8 mouse cellular contexts compared by ENCODE assay signal in the genomic region with DNA sequence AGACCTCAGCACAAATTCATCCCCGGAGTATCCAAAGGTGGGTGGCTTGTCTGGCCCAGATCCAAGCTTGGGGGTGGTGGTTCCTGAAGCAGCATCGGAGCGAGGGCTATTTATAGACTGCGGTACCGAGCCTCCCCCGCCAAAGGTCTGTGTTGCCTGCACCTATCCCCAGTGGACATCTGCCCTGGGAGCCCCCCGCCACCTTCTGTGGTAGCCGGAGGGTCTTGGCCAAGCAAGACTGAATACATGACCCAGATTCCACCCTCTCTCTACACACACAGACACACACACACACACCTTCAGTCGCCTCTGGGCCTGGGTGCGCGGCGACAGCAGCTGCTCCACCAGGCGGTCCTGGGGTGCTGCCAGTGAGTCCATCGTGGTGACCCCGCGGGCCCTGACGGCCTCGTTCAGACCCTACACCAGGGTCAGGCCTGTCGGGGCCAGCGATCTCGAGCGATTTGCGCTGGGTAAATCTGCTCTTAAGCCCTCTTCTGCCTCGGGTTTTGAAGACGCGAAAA. TPM values are rescaled to one million over a fixed set of nuclear protein-coding genes. Genes with fewer than 3 reads are reported as not detected.
A peak's percentile ranks its signal among the peaks of the same experiment; 100 is the strongest.
DNase-seq lines count a peak whose midpoint lies in the region; ATAC-seq and TF ChIP-seq lines count a peak whose summit lies in the region.

No protein-coding gene starts in this region.

- TF ChIP-seq CTCF in gastrocnemius, adult 2 months (IDR thresholded peaks at IDR 0.05) = no peak
- no peak for TF ChIP-seq CTCF in cortical plate, adult 2 months (IDR thresholded peaks at IDR 0.05; ENCODE audit: extremely low read depth, insufficient read depth, low read length)

- peak; percentile 13 for ATAC-seq in CD4-positive, CD25-positive, alpha-beta regulatory T cell, adult 4 months
- no peak for ATAC-seq in hindbrain, embryonic 16.5 days
- no peak for ATAC-seq in liver, embryonic 16.5 days (ENCODE audit: low read depth)
- no peak for ATAC-seq in stomach, embryonic 16.5 days (ENCODE audit: insufficient read depth, low FRiP score)

- peak overlapping the region; percentile 72 for H3K4me3 ChIP-seq in gastrocnemius, adult 2 months
- H3K4me3 ChIP-seq in cortical plate, adult 2 months (ENCODE audit: insufficient read depth, low read length) = peak overlapping the region; percentile 93
- peak overlapping the region; percentile 62 for H3K4me3 ChIP-seq in hindbrain, embryonic 16.5 days (ENCODE audit: low read length)
- H3K4me3 ChIP-seq in liver, embryonic 16.5 days (ENCODE audit: low read depth, low read length) = peak overlapping the region; percentile 53
- peak overlapping the region; percentile 54 for H3K4me3 ChIP-seq in stomach, embryonic 16.5 days (replicated peaks; ENCODE audit: low read length)

- intact Hi-C loops in gastrocnemius, adult 2 months (cut with DNase I) = loop anchor here (1.0 to 5.0 kb wide), 2 partner anchors 52 to 171 kb away; no protein-coding TSS in a partner anchor
- intact Hi-C loops in gastrocnemius, postnatal 14 days (cut with DNase I; ENCODE audit: low total_unique reads) = loop anchor here (2.0 to 5.0 kb wide), 2 partner anchors 53 to 171 kb away; no protein-coding TSS in a partner anchor

- peaks cover 3% of the 10 kb centered on the region for H3K4me1 ChIP-seq in cortical plate, adult 2 months (ENCODE audit: control insufficient read depth, insufficient read depth, low read length)
- peaks cover 38% of the 10 kb centered on the region for H3K4me1 ChIP-seq in hindbrain, embryonic 16.5 days (ENCODE audit: control insufficient read depth, insufficient read depth, low read depth, low read length)
- H3K4me1 ChIP-seq in liver, embryonic 16.5 days (ENCODE audit: control insufficient read depth, low read depth, low read length) = peaks cover 20% of the 10 kb centered on the region
- peaks cover 13% of the 10 kb centered on the region for H3K4me1 ChIP-seq in stomach, embryonic 16.5 days (ENCODE audit: control insufficient read depth, insufficient read depth, low read length)

- H3K27me3 ChIP-seq in hindbrain, embryonic 16.5 days (replicated peaks; ENCODE audit: control insufficient read depth, insufficient read depth, low read length) = peaks cover 43% of the 10 kb centered on the region
- H3K27me3 ChIP-seq in liver, embryonic 16.5 days (ENCODE audit: control insufficient read depth, insufficient read depth, low read depth, low read length) = peaks cover 100% of the 10 kb centered on the region
- H3K27me3 ChIP-seq in stomach, embryonic 16.5 days (ENCODE audit: control insufficient read depth, insufficient read depth, low read length) = peaks cover 52% of the 10 kb centered on the region

- H3K36me3 ChIP-seq in hindbrain, embryonic 16.5 days (ENCODE audit: control insufficient read depth, insufficient read depth, low read length) = peaks cover 34% of the 10 kb centered on the region
- H3K36me3 ChIP-seq in liver, embryonic 16.5 days (ENCODE audit: control insufficient read depth, insufficient read depth) = no peaks in the 10 kb centered on the region
- H3K36me3 ChIP-seq in stomach, embryonic 16.5 days (ENCODE audit: control insufficient read depth, insufficient read depth, low read length) = no peaks in the 10 kb centered on the region

- TF ChIP-seq POLR2A in cortical plate, adult 2 months (IDR thresholded peaks at IDR 0.05; ENCODE audit: extremely low read depth, insufficient read depth, low read length) = no peak

- 12% methylated on average over 26 of the region's 26 CpGs for WGBS in hindbrain, embryonic 16.5 days
- 9% methylated on average over 26 of the region's 26 CpGs for WGBS in liver, embryonic 16.5 days (ENCODE audit: insufficient replicate concordance)
- WGBS in stomach, embryonic 16.5 days = 22% methylated on average over 26 of the region's 26 CpGs

- peak overlapping the region; percentile 72 for H3K9ac ChIP-seq in hindbrain, embryonic 16.5 days (ENCODE audit: low read depth, low read length)
- no peak overlapping the region for H3K9ac ChIP-seq in liver, embryonic 16.5 days (ENCODE audit: low read depth, low read length)
- peak overlapping the region; percentile 74 for H3K9ac ChIP-seq in stomach, embryonic 16.5 days (ENCODE audit: low read length)

- H3K4me2 ChIP-seq in hindbrain, embryonic 16.5 days (ENCODE audit: low read length) = peak overlapping the region; percentile 88
- peak overlapping the region; percentile 75 for H3K4me2 ChIP-seq in liver, embryonic 16.5 days (ENCODE audit: low read depth, low read length)
- peak overlapping the region; percentile 95 for H3K4me2 ChIP-seq in stomach, embryonic 16.5 days (ENCODE audit: low read depth, low read length)

- H3K9me3 ChIP-seq in hindbrain, embryonic 16.5 days (ENCODE audit: control insufficient read depth, low read length) = peaks cover 2% of the 10 kb centered on the region; the same call in 1 of the 2 replicates
- no peaks in the 10 kb centered on the region for H3K9me3 ChIP-seq in liver, embryonic 16.5 days (replicated peaks; ENCODE audit: control insufficient read depth, low read length)
- no peaks in the 10 kb centered on the region for H3K9me3 ChIP-seq in stomach, embryonic 16.5 days (replicated peaks; ENCODE audit: control insufficient read depth, low read length)

- peak overlapping the region; percentile 46 for H3K27ac ChIP-seq in gastrocnemius, adult 2 months
- H3K27ac ChIP-seq in cortical plate, adult 2 months (ENCODE audit: insufficient read depth, low read length) = peak overlapping the region; percentile 100
- H3K27ac ChIP-seq in hindbrain, embryonic 16.5 days (ENCODE audit: low read depth, low read length) = no peak overlapping the region
- no peak overlapping the region for H3K27ac ChIP-seq in liver, embryonic 16.5 days (ENCODE audit: low read length)
- no peak overlapping the region for H3K27ac ChIP-seq in stomach, embryonic 16.5 days (ENCODE audit: low read length)

- peak; percentile 53 for DNase-seq in gastrocnemius, adult 2 months
- no peak for DNase-seq in gastrocnemius, postnatal 14 days
- no peak for DNase-seq in gastrocnemius, adult 8-10 months (ENCODE audit: low spot score in 2 of 2)

RNA-seq across cellular contexts. Expression of gene Gm49601, which starts 0.4 kb away (rescaled TPM):
- 1 to 10 TPM in 1 of 2 experiments, under 1 TPM in 1; 0.61 to 1.1 TPM for total RNA-seq in gastrocnemius, adult 2 months (2021)
- total RNA-seq in gastrocnemius, postnatal 14 days (2021) = 1 to 10 TPM; 1.0 to 1.7 TPM
- polyA plus RNA-seq in CD4-positive, CD25-positive, alpha-beta regulatory T cell, adult 4 months (2017; shearing (Covaris generic)) = not detected
- polyA plus RNA-seq in cortical plate, adult 2 months (2012; rRNA removed) = 156 and 173 TPM in 2 replicates
- polyA plus RNA-seq in hindbrain, embryonic 16.5 days (2015; fragmentation: Nextera tagmentation; extraction: Ambion mirVana) = 18.7 and 22.6 TPM in 2 replicates
- polyA plus RNA-seq in liver, embryonic 16.5 days (2015; fragmentation: Nextera tagmentation; extraction: Ambion mirVana) = 0.28 and 0.55 TPM in 2 replicates
- polyA plus RNA-seq in stomach, embryonic 16.5 days (2015; fragmentation: Nextera tagmentation; extraction: Ambion mirVana) = 3.1 and 4.2 TPM in 2 replicates
- under 1 TPM in 3 of 4 experiments, not detected in 1; 0.29 to 0.48 (median 0.47) TPM for total RNA-seq in gastrocnemius, adult 8-10 months (2022)

RNA-seq across cellular contexts. Expression of gene Gp1bb, which starts 3.6 kb away (rescaled TPM):
- total RNA-seq in gastrocnemius, adult 2 months (2021) = not detected
- not detected for total RNA-seq in gastrocnemius, postnatal 14 days (2021)
- polyA plus RNA-seq in CD4-positive, CD25-positive, alpha-beta regulatory T cell, adult 4 months (2017; shearing (Covaris generic)) = not detected
- polyA plus RNA-seq in cortical plate, adult 2 months (2012; rRNA removed) = 4.5 and 4.6 TPM in 2 replicates
- polyA plus RNA-seq in hindbrain, embryonic 16.5 days (2015; fragmentation: Nextera tagmentation; extraction: Ambion mirVana) = 9.6 and 9.7 TPM in 2 replicates
- polyA plus RNA-seq in liver, embryonic 16.5 days (2015; fragmentation: Nextera tagmentation; extraction: Ambion mirVana) = 13.9 and 18.2 TPM in 2 replicates
- polyA plus RNA-seq in stomach, embryonic 16.5 days (2015; fragmentation: Nextera tagmentation; extraction: Ambion mirVana) = 0.68 and 0.74 TPM in 2 replicates
- total RNA-seq in gastrocnemius, adult 8-10 months (2022) = not detected

RNA-seq across cellular contexts. Expression of gene Sept5, which starts 3.9 kb away (rescaled TPM):
- total RNA-seq in gastrocnemius, adult 2 months (2021) = 1 to 10 TPM; 3.1 to 6.1 TPM
- 1 to 10 TPM; 6.0 to 8.4 TPM for total RNA-seq in gastrocnemius, postnatal 14 days (2021)
- 1 to 10 TPM in 1 of 2 experiments, under 1 TPM in 1; 0.36 to 1.5 TPM for polyA plus RNA-seq in CD4-positive, CD25-positive, alpha-beta regulatory T cell, adult 4 months (2017; shearing (Covaris generic))
- 999 TPM in 2 replicates for polyA plus RNA-seq in cortical plate, adult 2 months (2012; rRNA removed)
- 230 and 249 TPM in 2 replicates for polyA plus RNA-seq in hindbrain, embryonic 16.5 days (2015; fragmentation: Nextera tagmentation; extraction: Ambion mirVana)
- polyA plus RNA-seq in liver, embryonic 16.5 days (2015; fragmentation: Nextera tagmentation; extraction: Ambion mirVana) = 3.0 and 4.2 TPM in 2 replicates
- 26.8 and 37.7 TPM in 2 replicates for polyA plus RNA-seq in stomach, embryonic 16.5 days (2015; fragmentation: Nextera tagmentation; extraction: Ambion mirVana)
- total RNA-seq in gastrocnemius, adult 8-10 months (2022) = 1 to 10 TPM; 1.7 to 2.7 (median 2.3) TPM

RNA-seq across cellular contexts. Expression of gene Tbx1, which starts 35.4 kb away (rescaled TPM):
- total RNA-seq in gastrocnemius, adult 2 months (2021) = 1 to 10 TPM; 1.2 to 4.7 TPM
- 1 to 10 TPM in 1 of 2 experiments, under 1 TPM in 1; 0.78 to 3.1 TPM for total RNA-seq in gastrocnemius, postnatal 14 days (2021)
- not detected for polyA plus RNA-seq in CD4-positive, CD25-positive, alpha-beta regulatory T cell, adult 4 months (2017; shearing (Covaris generic))
- 2.1 and 3.6 TPM in 2 replicates for polyA plus RNA-seq in cortical plate, adult 2 months (2012; rRNA removed)
- 0.89 and 0.90 TPM in 2 replicates for polyA plus RNA-seq in hindbrain, embryonic 16.5 days (2015; fragmentation: Nextera tagmentation; extraction: Ambion mirVana)
- 0.07 TPM in 1 of 2 replicates, not detected in the other for polyA plus RNA-seq in liver, embryonic 16.5 days (2015; fragmentation: Nextera tagmentation; extraction: Ambion mirVana)
- 0.20 and 0.84 TPM in 2 replicates for polyA plus RNA-seq in stomach, embryonic 16.5 days (2015; fragmentation: Nextera tagmentation; extraction: Ambion mirVana)
- total RNA-seq in gastrocnemius, adult 8-10 months (2022) = 1 to 10 TPM; 3.0 to 5.8 (median 3.9) TPM

Comparison
In these comparisons a context has a peak if more than half of its experiments do, and no peak if none do; other contexts are left out.
1. H3K27ac ChIP-seq: peak in gastrocnemius, adult 2 months (single experiment) and cortical plate, adult 2 months (single experiment); none in hindbrain, embryonic 16.5 days (single experiment), liver, embryonic 16.5 days (single experiment) and stomach, embryonic 16.5 days (single experiment).
2. Peak in every context shown above with its lines, with median percentiles within 50 percentile points of each other: H3K4me3 ChIP-seq and H3K4me2 ChIP-seq.